Mouse (Mus musculus) frontal cortex, postnatal 25 days (tissue): ENCODE measurements around the gene Snapc4.

Experiments used
- DNase-seq, 2 experiments: peaks; one replicate each; pipeline ENCODE4 v3.0.0; 2022; ENCODE audit warnings: low spot score in 2 of 2

The Snapc4 gene

DNA sequence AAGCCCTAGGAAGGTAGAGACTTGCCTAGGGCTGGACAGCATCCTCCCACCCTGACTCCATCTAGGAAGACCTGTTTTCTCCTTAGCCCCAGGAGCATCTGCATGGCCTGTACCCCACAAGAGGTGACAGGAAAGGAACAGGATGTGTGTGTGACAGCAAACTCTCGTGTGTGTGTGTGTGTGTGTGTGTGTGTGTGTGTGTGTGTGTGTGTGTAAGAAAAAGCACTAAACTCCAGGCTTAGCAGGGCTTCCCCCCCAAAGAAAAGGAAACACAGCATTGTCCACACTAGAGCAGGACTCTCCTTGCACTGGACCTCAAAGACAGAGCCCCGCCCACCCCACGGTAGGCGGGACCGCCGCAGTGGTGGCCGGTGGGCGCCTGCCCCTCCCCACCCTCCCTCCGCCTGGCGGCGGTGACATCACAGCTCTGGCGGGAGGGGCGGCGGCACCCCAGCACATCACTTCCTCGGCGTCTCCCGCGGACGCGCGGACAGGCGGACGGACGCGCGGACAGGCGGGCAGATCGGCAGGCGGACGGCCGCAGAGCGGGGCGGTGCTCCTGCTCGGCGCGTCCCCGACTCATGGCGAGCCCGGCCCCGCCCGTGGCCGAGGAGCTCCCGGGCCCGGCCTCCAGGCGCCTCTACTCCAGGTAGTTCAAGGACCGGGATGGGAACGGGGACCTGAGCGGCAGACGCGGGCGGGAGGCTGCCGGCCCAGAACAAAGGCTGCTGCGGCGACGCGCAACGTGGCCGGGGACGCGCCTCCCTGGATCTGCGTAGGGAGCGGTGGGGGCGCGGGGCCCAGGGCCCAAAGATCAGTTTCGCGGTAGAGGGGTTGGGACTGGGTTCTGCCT lies 65.2 kb downstream of the Snapc4 start, which contains the start of gene Gpsm1:
TSS of gene Gpsm1 (plus strand) at position 444 of the 853 bp plus-strand sequence.
- DNase-seq, result peak in 1 of 2 experiments; percentile 45

DNA sequence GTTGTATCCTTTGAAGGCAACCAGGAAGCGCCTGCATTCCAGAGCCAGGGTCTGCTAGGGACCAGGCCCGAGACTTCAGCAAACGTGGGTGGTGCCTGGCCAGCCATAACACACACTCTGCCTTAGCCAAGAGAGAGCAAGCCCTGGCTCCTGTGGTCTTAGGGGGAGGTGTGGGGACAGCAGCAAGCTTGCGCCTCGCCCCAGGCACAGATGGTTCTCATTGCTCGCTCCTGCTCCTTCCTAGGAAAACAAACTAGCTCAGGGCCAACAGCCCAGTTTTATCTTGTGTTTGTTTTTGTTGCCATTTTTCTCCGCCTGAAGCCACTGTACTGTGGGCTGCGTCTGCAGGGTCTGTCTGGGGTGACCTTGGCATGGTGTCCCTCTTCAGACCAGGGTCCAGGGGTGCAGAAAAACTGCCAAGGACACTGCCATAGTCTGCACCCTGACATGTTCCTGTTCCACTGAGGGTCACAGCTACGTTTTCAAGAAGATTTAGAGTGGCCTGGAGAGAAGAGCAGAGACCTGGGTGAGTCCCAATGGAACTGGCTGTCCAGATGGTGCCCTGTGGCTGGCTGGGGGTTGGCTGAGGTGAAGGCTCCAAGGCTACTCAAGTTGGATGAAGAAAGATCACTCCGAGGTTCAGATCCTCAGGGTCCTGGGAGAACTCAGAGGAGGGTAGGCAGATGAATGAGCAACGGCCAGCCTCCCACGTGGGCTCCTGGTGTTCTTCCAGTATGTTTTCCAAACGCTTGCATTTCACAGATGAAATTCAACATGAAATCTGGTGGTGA lies 66.0 kb downstream of the Snapc4 start:
- no peak for DNase-seq

DNA sequence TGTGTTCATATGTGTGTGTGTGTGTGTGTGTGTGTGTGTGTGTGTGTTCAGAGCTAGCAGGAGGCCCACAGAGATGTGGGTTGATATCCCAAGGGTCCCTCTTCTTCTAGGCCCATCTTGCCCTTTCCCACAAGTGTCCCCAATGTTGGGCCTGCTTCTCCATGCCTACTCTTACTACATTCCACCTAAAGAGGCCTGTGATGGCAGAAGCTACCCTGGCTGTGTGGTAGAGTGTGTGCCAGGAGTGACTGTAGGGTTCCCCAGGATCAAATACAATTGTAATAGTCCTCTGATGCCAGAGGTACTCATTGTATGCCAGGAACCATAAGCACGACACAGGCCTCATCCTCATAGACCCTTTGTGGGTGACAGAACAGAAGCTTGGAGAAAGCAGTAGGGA lies 67.1 kb downstream of the Snapc4 start:
- no peak for DNase-seq

DNA sequence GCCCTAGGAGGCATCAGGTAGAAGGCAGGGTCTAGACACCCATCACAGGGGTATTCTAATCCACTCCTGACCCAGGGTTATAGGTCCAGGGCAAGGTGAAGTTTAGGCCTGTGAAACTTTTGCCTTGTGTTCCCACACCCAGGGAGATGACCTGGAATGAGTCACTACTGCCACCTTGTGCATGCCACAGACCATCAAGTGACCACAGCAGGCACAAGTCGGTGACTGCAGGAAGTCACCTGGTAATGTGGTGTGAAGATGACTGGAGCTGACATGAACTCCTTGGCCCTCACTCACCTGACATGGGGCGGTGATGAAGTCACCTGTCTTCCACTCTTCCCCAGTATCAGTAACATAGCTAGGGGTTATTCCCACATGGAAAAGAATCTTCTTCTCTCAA lies 67.6 kb downstream of the Snapc4 start:
- no peak for DNase-seq
